Mouse (Mus musculus) kidney, postnatal 0 days (tissue): ENCODE results near the gene Map7d1. TPM values are rescaled to one million over a fixed set of nuclear protein-coding genes. Genes with fewer than 3 reads are reported as not detected.

Source experiments
- ATAC-seq: fragments of 200-750 bp; cut with Nextera tagmentation; replicated peaks from 2 replicates; pipeline ENCODE4 v1.8.0; 2017; ENCODE audit warnings: low read depth, moderate number of reproducible peaks, moderate TSS enrichment, moderate library complexity; ENCODE audit not compliant: low FRiP score
- DNase-seq: peaks from one replicate; pipeline ENCODE4 v3.0.0-alpha.2; 2016; ENCODE audit warnings: low spot score
- H3K27ac ChIP-seq: fragments of 300-500 bp; sonication (generic); 2 replicates; pipeline ENCODE4 v1.5.1; 2014; ENCODE audit warnings: mild to moderate bottlenecking
- H3K27me3 ChIP-seq: fragments of 300-500 bp; sonication (generic); 2 replicates; pipeline ENCODE4 v1.6.1; 2014; ENCODE audit warnings: low read length, mixed read lengths; ENCODE audit not compliant: insufficient read depth
- H3K36me3 ChIP-seq: fragments of 300-500 bp; sonication (generic); 2 replicates; pipeline ENCODE4 v1.6.1; 2014; ENCODE audit warnings: low read length, mixed read lengths; ENCODE audit not compliant: insufficient read depth
- H3K4me1 ChIP-seq: fragments of 300-500 bp; sonication (generic); replicated peaks from 2 replicates; pipeline ENCODE4 v1.6.1; 2014; ENCODE audit warnings: antibody characterized with exemption, low read length, mixed read lengths; ENCODE audit not compliant: insufficient read depth
- H3K4me2 ChIP-seq: fragments of 300-500 bp; sonication (generic); 2 replicates; pipeline ENCODE4 v1.6.1; 2014; ENCODE audit warnings: mild to moderate bottlenecking, low read length, moderate library complexity, mixed read lengths
- H3K4me3 ChIP-seq: fragments of 300-500 bp; sonication (generic); replicated peaks from 2 replicates; pipeline ENCODE4 v1.5.1; 2014; ENCODE audit warnings: low read depth, low read length
- H3K9ac ChIP-seq: fragments of 300-500 bp; sonication (generic); 2 replicates; pipeline ENCODE4 v1.6.1; 2014; ENCODE audit warnings: low read depth, low read length
- H3K9me3 ChIP-seq: fragments of 300-500 bp; sonication (generic); replicated peaks from 2 replicates; pipeline ENCODE4 v1.6.1; 2016; ENCODE audit warnings: low read length, inconsistent platforms, mixed read lengths
- CTCF ChIP-seq: IDR thresholded peaks from 2 replicates; pipeline ENCODE4 v1.5.1; 2016; ENCODE audit warnings: antibody characterized with exemption, low read depth, mild to moderate bottlenecking, moderate library complexity
- WGBS: fragments of 180-500 bp; shearing (Covaris S2); extraction: QIAGEN DNeasy Blood & Tissue Kit; methylation state at CpG from one replicate; pipeline ENCODE4 v1.1.7; 2014; 5-methylcytosine and 5-hydroxymethylcytosine counted together
- polyA plus RNA-seq: library from polyadenylated mRNA; unstranded; fragments of >200 nt; fragmentation: Nextera tagmentation; extraction: Ambion mirVana; gene quantifications from 2 replicates; pipeline ENCODE4 v1.2.1, GENCODE M21; 2015

The Map7d1 gene
- polyA plus RNA-seq, 1 experiment from 2014 or later, result 27.3 TPM

DNA sequence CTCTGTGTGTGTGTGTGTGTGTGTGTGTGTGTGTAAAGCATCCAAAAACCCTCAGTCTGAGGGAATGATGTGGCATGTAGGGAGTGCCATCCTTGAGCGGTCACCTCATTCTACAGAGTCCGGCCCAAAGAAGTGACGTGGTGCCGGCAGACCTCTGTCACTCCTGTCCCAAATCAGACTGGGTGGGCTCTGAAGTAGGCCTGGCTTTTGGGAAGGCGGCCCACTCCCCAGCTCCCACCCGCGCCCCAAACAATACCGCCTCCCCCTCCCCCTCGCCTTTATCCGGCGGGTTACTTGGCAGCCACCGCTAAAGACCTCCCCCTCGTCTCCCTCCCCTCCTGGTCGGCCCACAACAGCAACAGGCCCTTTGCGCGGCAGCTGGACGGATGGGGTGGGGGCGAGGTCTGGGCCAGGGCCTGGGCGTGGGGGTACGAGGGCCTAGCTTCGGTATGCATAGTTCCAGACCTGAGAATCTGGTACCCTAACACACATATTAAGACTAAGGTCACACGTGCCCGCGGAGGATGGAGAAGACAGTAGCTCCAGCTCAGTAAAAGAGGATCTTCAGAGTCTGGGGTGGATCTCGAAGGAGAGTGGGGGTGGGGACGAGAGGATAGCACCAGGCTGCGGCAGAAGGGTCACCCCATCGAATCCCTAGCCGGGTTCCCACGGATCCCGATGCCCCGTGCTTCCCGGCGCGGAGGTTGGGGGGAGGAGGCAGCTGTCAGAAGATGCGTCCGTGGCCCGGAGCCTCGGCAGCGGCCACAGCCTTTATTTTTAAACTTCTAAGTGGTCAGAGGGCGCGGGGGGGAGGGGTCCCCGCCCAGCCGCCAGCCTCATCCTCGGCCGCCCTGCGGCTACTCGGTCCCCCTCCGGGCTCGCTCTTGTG lies 786 bp downstream of the Map7d1 start:
- H3K9me3 ChIP-seq, result no peaks in the 10 kb centered on the region
- H3K36me3 ChIP-seq, result no peaks in the 10 kb centered on the region
- ATAC-seq (no peak), DNase-seq (peak; percentile 73)
- H3K4me2 ChIP-seq, result peak overlapping the region; percentile 79
- H3K27me3 ChIP-seq, result no peaks in the 10 kb centered on the region
- under 1% methylated on average over 47 of the region's 50 CpGs for WGBS
- H3K4me1 ChIP-seq, result peaks cover 41% of the 10 kb centered on the region; the same call in 1 of the 2 replicates
- no peak for TF ChIP-seq CTCF
- H3K4me3 ChIP-seq, result peak overlapping the region; percentile 81
- H3K9ac ChIP-seq, result peak overlapping the region; percentile 83
- peak overlapping the region; percentile 89 for H3K27ac ChIP-seq

DNA sequence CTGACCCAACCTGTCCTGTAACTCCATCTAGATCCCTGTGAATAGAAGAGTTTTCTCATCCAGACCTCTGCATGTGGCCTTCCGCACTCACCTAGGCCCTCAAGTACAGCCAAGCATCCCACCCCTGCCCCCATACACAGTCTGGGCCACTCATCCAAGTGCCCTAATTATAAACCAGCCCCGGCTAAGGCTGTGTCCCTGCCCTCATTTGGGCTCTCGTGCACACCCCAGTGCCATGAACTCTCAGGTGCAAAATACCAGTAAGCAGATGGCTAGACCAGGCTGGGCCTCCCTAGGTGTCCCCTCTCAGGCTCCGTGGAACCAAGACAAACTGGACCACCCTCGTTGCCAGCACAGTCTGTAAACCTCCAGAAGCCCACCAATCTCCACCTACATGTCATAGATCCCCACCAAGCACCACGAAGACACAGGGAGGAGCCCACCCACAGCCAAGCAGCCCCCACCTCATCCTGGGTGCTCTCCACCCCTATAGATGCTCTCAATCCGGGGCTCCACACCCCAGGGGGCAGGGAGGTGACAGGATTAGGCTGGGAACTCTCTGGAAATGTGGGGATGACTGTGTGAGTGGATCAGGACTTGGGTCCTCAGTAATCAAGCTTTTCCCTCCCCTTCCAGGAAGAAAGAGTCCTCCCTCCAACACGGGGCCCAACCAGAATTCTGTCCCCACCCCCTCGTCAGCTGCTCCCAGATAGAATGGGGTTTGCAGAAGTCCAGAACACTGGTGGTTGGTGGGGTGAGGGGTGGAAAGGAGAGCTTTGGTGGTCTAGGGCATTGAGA lies 1.6 kb downstream of the Map7d1 start:
- WGBS, result 22% methylated on average over 9 of the region's 9 CpGs
- Histone ChIP-seq H3K4me2 (peak overlapping the region; percentile 79), H3K27ac (peak overlapping the region; percentile 89; the same call in 1 of the 2 replicates), H3K36me3 (no peaks in the 10 kb centered on the region), H3K9ac (peak overlapping the region; percentile 83), H3K9me3 (no peaks in the 10 kb centered on the region), H3K27me3 (no peaks in the 10 kb centered on the region), H3K4me3 (peak overlapping the region; percentile 81), H3K4me1 (peaks cover 40% of the 10 kb centered on the region; the same call in 1 of the 2 replicates)
- TF ChIP-seq CTCF, result no peak
- peak; percentile 11; the same call in 1 of the 2 replicates for ATAC-seq
- peak; percentile 86 for DNase-seq

DNA sequence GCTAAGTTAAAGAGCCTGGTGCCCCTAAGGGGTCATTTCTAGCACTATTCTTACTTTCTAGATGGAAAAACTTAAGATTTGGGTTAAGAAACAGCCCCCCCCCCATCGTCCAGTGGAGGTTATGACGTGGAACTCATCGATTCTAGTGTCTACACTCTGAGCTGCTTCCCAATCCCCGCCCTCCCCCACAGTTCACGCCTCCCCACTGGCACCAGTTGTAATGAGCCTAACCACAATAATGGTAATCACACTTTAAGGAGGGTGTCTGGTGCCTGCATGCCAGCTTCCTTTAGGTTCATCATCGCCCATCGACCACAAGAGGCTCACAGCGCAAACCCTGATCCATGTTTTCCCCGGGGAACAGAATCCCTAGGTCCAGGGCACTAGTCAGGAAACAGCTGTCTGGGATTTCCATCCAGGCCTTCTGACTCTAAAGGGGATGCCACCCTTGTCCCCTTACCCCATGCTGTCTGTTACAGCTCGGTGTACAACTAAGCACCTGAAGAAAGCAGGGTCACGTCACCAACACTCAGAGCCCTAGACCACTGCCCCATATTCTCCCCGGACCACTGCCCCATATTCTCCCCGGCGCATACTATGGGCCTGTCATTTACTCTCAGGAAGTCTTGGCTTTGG lies 2.4 kb downstream of the Map7d1 start:
- Histone ChIP-seq H3K27me3 (no peaks in the 10 kb centered on the region), H3K4me2 (peak overlapping the region; percentile 79), H3K9me3 (no peaks in the 10 kb centered on the region), H3K27ac (no peak overlapping the region), H3K36me3 (no peaks in the 10 kb centered on the region), H3K9ac (0 out of 2 replicates have a peak overlapping the region, but pooled peaks have one; percentile 83), H3K4me3 (peak overlapping the region; percentile 81), H3K4me1 (peaks cover 36% of the 10 kb centered on the region; the same call in 1 of the 2 replicates)
- no peak for ATAC-seq
- 59% methylated on average over 14 of the region's 14 CpGs for WGBS
- DNase-seq, result no peak
- TF ChIP-seq CTCF, result no peak

DNA sequence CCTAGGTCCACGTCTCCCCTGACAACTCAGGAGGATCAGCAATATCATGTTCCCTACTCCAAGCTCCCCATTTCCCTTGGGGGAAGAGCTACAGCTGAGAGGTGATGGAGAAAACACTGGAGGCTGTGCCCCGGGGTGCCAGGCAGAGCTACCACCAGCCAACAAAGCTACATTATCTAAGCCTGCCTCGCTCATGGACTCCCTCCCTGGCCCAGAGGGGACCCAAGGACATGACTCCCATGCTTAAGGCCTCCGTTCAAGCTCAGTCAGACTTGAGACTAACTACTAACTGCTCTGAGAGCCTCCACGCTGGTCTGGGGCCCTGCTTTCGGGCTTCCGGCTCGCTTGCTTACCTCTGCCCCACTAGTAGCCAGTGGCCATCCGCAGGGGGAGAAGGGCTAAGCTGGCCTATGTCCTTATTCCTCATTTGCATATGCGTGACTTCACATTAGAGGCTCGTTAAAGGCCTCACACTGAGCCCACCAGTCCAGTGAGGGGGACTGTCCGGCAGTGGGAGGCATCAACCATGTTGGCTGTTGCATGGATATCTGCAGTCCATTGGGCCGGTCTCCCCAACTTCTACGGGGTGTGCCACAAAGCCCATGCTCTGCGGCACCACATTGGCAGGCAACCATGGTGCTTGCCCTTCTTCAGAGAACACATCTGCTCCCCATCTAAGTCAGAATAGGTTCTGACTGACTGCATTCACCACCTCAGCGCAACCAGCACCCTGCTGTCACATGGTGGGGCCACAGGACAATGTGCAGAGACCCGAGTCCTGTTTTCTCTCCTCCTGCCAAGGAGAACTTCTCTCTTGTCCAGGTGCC lies 3.5 kb downstream of the Map7d1 start:
- H3K9ac ChIP-seq, result no peak overlapping the region
- H3K36me3 ChIP-seq, result no peaks in the 10 kb centered on the region
- H3K27ac ChIP-seq, result peak overlapping the region; percentile 62; the same call in 1 of the 2 replicates
- 70% methylated on average over 17 of the region's 17 CpGs for WGBS
- H3K4me2 ChIP-seq, result no peak overlapping the region
- H3K4me1 ChIP-seq, result peaks cover 36% of the 10 kb centered on the region; the same call in 1 of the 2 replicates
- H3K27me3 ChIP-seq, result no peaks in the 10 kb centered on the region
- no peak overlapping the region for H3K4me3 ChIP-seq
- ATAC-seq (no peak), DNase-seq (no peak)
- TF ChIP-seq CTCF, result no peak
- H3K9me3 ChIP-seq, result no peaks in the 10 kb centered on the region

DNA sequence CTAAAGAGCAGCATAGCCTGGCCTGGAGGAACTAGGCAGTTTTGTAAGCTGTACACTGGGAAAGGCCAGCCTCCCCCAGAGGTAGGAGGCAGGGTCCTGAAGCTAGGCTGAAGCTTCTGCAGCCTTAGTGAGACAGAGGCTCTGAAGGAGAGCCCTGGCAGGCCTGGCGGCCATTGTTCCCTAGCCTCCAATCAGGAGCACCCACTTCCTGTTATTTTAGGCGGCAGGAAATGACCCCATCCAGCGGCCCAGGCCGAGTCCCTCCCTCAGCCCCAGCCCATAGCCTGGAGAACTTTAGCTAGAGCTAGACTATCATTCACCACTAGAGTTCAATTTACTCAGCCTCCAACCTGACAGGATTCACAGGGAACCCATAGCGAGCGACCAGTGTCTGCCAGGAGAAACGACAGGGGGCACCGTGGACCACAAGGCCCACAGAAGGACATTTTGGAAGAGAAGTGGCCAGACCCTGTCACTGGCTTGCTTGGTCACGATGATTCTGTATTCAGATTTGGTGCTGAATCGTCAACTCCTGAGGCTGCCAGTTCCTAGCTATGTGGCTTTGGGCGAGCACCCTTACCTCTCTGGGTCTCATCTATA lies 4.4 kb downstream of the Map7d1 start:
- 60% methylated on average over 11 of the region's 11 CpGs for WGBS
- Histone ChIP-seq H3K9ac (peak overlapping the region; percentile 46; the same call in 1 of the 2 replicates), H3K9me3 (no peaks in the 10 kb centered on the region), H3K4me1 (peaks cover 29% of the 10 kb centered on the region; the same call in 1 of the 2 replicates), H3K27me3 (no peaks in the 10 kb centered on the region), H3K27ac (peak overlapping the region; percentile 62), H3K4me3 (no peak overlapping the region), H3K4me2 (peak overlapping the region; percentile 32; the same call in 1 of the 2 replicates), H3K36me3 (no peaks in the 10 kb centered on the region)
- ATAC-seq (no peak), DNase-seq (peak; percentile 60)
- TF ChIP-seq CTCF, result no peak; the same call in 1 of the 2 replicates
